ENCODE assay signal across 1 mouse cellular context in the genomic region with DNA sequence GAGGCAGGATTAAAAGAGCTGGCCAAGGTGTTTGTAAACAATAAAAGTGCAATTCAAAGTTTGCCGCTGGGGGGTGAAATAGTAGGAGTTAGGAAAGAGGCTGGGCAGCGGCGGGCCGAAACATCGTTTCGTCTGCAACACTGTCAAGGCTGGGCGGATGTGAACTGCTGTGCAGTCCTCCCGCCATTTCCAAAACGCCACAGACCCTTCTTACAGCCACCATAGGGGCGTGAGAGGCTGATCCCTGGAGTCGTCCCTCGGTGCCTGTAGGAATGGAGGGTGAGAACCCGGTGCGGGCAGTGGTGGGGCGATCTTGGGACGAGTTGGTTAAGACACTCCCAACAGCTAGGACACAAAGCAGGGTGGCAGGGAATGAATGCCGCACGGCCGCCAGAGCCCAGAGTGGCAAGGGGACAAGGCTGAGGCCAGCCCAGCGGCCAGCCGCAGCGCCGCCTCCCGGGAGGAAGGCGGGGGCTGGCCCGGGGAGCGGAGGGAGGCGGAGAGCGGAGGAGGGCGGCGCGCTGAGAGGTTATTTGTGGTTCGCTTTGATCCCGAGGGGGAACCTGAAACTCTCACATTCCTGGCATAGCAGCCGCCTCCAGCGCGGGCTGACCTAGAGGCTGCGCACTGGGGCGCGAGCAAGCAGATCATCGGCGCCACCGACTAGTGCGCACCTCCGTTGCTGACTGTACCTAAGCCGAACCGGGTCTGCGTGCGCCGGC.
A peak's percentile ranks its signal among the peaks of the same experiment; 100 is the strongest.
TF ChIP-seq lines count a peak whose summit lies in the region.

No protein-coding gene starts in this region.

TF ChIP-seq in myocyte, 11 proteins besides CTCF, POLR2A, EP300 and RAD21 (continued from another document):
- TF ChIP-seq E2F4 (IDR thresholded peaks at IDR 0.05; ENCODE audit: insufficient read depth) (peak; percentile 34), POLR2AphosphoS2 (IDR thresholded peaks at IDR 0.05; ENCODE audit: insufficient read length, low read depth) (peak; percentile 97), MAX (IDR thresholded peaks at IDR 0.05; ENCODE audit: low read depth) (no peak), MYOG (IDR thresholded peaks at IDR 0.05; ENCODE audit: control insufficient read depth in 1 of 3, insufficient read depth in 1 of 3, insufficient read length in 2 of 3, low read depth in 2 of 3) (peak in 1 of 3 experiments; percentile 60)
